Mouse (Mus musculus) hindbrain, embryonic 10.5 days (tissue): ENCODE data around the gene Acot3. TPM values are rescaled to one million over a fixed set of nuclear protein-coding genes. Genes with fewer than 3 reads are reported as not detected.
"Not testable (repeated sequence)": the region's sequence is repeated elsewhere in the genome, so short reads cannot be mapped to it uniquely, and the experiment has no call there.

ENCODE experiments used
- DNase-seq: peaks from one replicate; pipeline ENCODE4 v3.0.0-alpha.2; 2017; ENCODE audit warnings: low spot score
- H3K27ac ChIP-seq: fragments of 300-500 bp; sonication (generic); 2 replicates; pipeline ENCODE4 v1.5.1; 2016; ENCODE audit warnings: mild to moderate bottlenecking, moderate library complexity
- H3K27me3 ChIP-seq: fragments of 300-500 bp; sonication (generic); 2 replicates; pipeline ENCODE4 v1.6.1; 2016; ENCODE audit warnings: mild to moderate bottlenecking; ENCODE audit not compliant: poor library complexity, insufficient read depth, severe bottlenecking
- H3K36me3 ChIP-seq: fragments of 300-500 bp; sonication (generic); 2 replicates; pipeline ENCODE4 v1.6.1; 2016; ENCODE audit warnings: mild to moderate bottlenecking, moderate library complexity
- H3K4me1 ChIP-seq: fragments of 300-500 bp; sonication (generic); replicated peaks from 2 replicates; pipeline ENCODE4 v1.6.1; 2016; ENCODE audit warnings: mild to moderate bottlenecking
- H3K4me3 ChIP-seq: fragments of 300-500 bp; sonication (generic); 2 replicates; pipeline ENCODE4 v1.5.1; 2016; ENCODE audit warnings: mild to moderate bottlenecking, moderate library complexity
- H3K9me3 ChIP-seq: fragments of 300-500 bp; sonication (generic); 2 replicates; pipeline ENCODE4 v1.6.1; 2016; ENCODE audit warnings: mild to moderate bottlenecking, moderate library complexity
- WGBS: fragments of 180-500 bp; shearing (Covaris S2); methylation state at CpG from one replicate; pipeline ENCODE4 v1.1.7; 2016; 5-methylcytosine and 5-hydroxymethylcytosine counted together
- polyA plus RNA-seq: library from polyadenylated mRNA; unstranded; fragments of >200 nt; fragmentation: Nextera tagmentation; extraction: Ambion mirVana; gene quantifications from 2 replicates; pipeline ENCODE4 v1.2.1, GENCODE M21; 2016

Gene Acot3
- polyA plus RNA-seq, 1 experiment from 2014 or later = 0.25 TPM

DNA sequence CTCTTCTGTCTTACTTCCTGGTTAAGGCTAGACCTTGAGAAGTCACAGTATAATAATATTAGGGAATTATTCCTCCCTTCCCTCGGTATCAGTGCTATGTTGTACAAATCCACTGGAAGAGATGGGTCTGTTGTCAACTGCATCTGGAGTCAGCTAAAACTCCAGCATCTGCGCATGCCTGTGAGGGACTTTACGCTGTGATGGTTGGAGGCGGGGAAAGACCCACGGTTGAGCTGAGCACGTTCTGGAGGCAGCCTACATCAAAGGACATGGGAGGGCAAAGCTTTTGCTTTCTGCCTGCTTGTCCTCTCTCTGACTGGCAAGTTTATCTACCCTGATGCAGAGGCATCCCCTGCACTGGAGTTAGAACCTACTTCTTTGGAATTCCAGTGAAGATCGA, 26.1 kb upstream of the Acot3 start:
- 86% methylated on average over 7 of the region's 7 CpGs for WGBS
- no peak for DNase-seq
- Histone ChIP-seq H3K36me3 (no peaks in the 10 kb centered on the region), H3K4me3 (no peak overlapping the region), H3K4me1 (no peaks in the 10 kb centered on the region), H3K9me3 (no peaks in the 10 kb centered on the region), H3K27ac (no peak overlapping the region), H3K27me3 (no peaks in the 10 kb centered on the region)

GRCm38 (mm10) chr12:84028328-84028727, 23.6 kb upstream of the Acot3 start:
- WGBS = 47% methylated on average over 3 of the region's 3 CpGs
- H3K4me3 ChIP-seq, H3K4me1 ChIP-seq, H3K9me3 ChIP-seq, DNase-seq, H3K27me3 ChIP-seq, H3K27ac ChIP-seq, H3K36me3 ChIP-seq: not testable (repeated sequence)

DNA sequence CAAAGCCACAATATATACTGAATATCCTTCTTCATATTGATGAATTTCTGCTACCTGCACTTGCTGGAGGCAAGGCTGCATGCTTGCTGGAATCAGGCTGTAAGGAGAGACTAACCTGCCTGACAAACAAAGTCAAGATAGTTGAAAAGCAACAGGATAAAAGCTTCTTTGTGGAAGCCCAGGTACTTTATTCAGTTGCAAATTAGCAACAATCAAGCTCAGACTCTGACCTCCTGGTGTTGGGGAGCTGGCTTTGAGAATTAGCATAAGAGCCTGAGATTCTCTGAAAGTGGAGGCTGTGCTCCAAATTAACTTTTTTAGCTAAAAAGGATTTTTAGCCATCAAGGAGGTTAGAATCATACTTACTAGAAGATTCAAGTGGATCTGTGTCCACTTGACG, 22.9 kb upstream of the Acot3 start:
- not testable (repeated sequence) for H3K27ac ChIP-seq, H3K4me1 ChIP-seq, H3K9me3 ChIP-seq, H3K4me3 ChIP-seq, DNase-seq, H3K36me3 ChIP-seq, H3K27me3 ChIP-seq
- 87% methylated on average over 1 of the region's 1 CpGs for WGBS

DNA sequence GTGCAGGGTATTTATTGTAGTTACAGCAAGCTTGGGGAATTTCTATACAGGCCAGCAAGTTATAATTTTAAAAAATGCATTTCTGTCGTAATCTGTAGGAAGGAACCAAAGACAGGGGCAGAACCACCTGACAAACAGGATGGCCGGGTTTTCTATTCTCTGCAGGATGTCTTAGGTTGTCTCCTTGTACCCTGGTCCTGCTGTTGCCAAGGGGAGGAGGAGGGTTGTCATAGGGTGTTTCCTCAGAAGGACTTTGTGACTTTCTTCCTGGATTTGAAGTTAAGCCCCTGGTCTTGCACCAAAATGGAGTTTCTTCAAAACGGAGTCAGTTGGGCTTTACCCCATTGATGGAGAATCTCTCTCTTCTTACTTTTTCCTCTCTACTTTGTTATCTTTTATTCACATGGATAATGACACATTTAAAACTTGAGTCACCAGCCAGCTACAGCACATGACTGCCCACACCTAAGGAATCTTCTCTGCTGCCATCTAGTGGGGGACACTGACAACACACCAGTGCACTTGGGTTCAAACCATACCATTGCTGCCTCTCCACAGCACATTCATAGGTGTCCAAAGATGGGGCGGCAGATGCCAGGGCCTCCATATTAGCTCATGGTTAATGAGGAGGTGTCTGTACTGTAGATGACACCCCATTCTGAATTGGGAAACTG, 21.1 kb upstream of the Acot3 start:
- Histone ChIP-seq H3K4me3 (no peak overlapping the region), H3K36me3 (no peaks in the 10 kb centered on the region), H3K4me1 (no peaks in the 10 kb centered on the region), H3K27ac (no peak overlapping the region), H3K9me3 (no peaks in the 10 kb centered on the region), H3K27me3 (no peaks in the 10 kb centered on the region)
- peak; percentile 56 for DNase-seq
- 76% methylated on average over 4 of the region's 4 CpGs for WGBS

DNA sequence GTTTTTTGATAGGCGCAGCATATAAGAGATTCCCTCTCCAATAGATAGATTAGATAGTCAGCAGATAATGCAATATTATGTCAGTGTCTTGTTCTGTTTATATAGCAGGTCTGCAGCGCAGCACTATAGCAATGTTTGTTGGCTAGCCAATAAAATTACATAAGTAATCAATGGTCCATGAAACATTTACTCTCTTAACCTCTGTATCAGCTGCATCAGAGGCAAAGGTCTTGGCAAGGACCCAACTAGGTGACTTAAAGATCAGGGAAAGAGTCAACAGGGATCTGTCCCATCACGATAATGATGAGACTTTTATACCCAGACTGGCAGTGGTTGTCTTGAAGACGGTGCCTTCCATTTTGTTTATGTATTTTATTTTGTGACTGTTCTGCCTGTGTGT, 19.1 kb upstream of the Acot3 start:
- H3K27ac ChIP-seq = no peak overlapping the region
- no peaks in the 10 kb centered on the region for H3K9me3 ChIP-seq
- no peaks in the 10 kb centered on the region for H3K4me1 ChIP-seq
- H3K36me3 ChIP-seq = no peaks in the 10 kb centered on the region
- no peak for DNase-seq
- 93% methylated on average over 4 of the region's 4 CpGs for WGBS
- H3K27me3 ChIP-seq = peaks cover 10% of the 10 kb centered on the region
- H3K4me3 ChIP-seq = no peak overlapping the region

DNA sequence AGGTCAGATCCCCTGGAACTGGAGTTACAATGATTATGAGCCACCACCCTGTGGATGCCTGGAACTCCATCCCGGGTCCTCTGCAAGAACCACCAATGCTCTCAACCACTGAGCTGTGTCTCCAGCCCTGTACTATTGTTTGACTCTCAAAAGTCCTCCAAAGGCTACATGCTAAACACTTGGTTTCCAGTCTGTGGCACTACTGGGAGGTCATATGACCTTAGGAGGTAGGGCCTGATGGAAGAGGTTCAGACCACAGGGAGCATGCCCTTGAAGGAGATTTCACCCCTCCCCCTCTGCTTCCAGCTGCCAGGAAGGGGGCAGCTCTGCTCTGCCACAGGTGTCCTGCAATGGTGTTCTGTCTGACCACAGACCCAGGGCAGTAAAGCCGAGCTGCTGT, 18.6 kb upstream of the Acot3 start:
- H3K4me1 ChIP-seq, H3K27ac ChIP-seq, H3K36me3 ChIP-seq, H3K9me3 ChIP-seq, DNase-seq, H3K4me3 ChIP-seq: not testable (repeated sequence)
- peaks cover 10% of the 10 kb centered on the region for H3K27me3 ChIP-seq
- 85% methylated on average over 2 of the region's 2 CpGs for WGBS

DNA sequence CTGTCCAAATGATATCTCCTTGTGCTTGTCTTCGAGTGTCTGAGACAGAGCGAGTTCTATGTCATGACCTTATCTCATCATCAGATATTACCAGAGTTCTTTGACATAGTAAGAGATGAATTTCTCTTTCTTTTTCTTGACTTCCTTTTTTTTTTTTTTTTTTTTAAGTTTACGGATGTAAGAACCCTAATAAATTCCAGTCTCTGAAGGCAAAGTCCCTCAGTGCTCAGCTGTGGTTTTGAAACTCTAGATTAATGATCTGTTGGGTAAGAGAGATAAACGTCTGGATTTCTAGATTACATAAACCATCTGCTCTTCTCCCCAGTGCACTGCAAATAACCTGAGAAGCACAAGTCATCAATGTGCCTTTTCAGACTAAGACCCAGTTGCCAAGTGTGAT, 17.8 kb upstream of the Acot3 start:
- Histone ChIP-seq H3K4me1 (peaks cover 3% of the 10 kb centered on the region; the same call in 1 of the 2 replicates), H3K36me3 (no peaks in the 10 kb centered on the region), H3K27me3 (peaks cover 10% of the 10 kb centered on the region), H3K4me3 (no peak overlapping the region), H3K9me3 (no peaks in the 10 kb centered on the region), H3K27ac (no peak overlapping the region)
- 80% methylated on average over 4 of the region's 4 CpGs for WGBS
- no peak for DNase-seq

GRCm38 (mm10) chr12:84038241-84038640, 13.7 kb upstream of the Acot3 start, which contains the start of gene Acot4:
Acot4 (plus strand) TSS chr12:84038379.
- WGBS = 9% methylated on average over 32 of the region's 32 CpGs
- Histone ChIP-seq H3K27ac (peak within 1 kb of the TSS; percentile 73), H3K27me3 (peaks cover 10% of the 10 kb centered on the region), H3K9me3 (peaks cover 13% of the 10 kb centered on the region; the same call in 1 of the 2 replicates), H3K4me3 (peak within 1 kb of the TSS; percentile 53)
- H3K4me1 ChIP-seq, H3K36me3 ChIP-seq: not testable (repeated sequence)
- peak; percentile 42 for DNase-seq

DNA sequence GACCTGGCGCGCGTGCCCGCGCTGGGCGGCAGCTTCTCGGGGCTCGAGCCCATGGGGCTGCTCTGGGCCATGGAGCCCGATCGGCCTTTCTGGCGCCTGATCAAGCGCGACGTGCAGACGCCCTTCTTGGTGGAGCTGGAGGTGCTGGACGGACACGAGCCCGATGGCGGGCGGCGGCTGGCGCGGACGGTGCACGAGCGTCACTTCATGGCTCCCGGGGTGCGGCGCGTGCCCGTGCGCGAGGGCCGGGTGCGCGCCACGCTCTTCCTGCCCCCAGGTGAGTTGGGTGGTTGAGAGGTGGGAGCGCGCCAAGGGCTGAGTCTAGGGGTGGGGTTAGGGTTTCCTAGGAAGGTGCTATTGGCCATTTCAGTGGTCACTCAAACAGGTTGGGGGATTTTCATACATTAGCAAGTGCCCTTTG, 13.2 kb upstream of the Acot3 start, which contains the start of gene Gm49366:
Gene Gm49366 (plus strand): TSS at position 245 of the 421 bp plus-strand sequence.
- WGBS = 2% methylated on average over 39 of the region's 39 CpGs

DNA sequence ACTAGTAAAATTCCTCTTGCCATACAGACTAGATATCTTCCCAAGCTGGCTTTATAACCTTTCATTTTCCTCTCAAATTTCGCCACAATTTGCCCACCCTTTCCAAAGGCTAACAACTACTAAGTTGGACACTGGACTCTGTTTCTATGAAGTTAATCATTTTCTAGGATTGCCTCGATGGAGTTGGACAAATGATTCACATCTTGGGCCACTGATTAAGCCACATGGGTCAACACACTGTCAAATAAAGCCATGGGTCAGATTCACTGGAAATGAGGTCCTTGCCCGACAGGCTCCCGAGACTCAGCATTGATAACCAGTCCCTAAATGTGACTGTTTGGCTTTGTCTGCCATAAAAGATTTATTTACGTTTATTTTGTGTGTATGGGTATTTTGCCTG, 9.7 kb upstream of the Acot3 start:
- 93% methylated on average over 5 of the region's 5 CpGs for WGBS
- no peak overlapping the region for H3K4me3 ChIP-seq

More for the DNA sequence above, 13.2 kb upstream of the Acot3 start, which contains the start of gene Gm49366:
- not testable (repeated sequence) for H3K36me3 ChIP-seq, H3K4me1 ChIP-seq
- peak; percentile 25 for DNase-seq
- H3K27ac ChIP-seq = peak within 1 kb of the TSS; percentile 73
- H3K9me3 ChIP-seq = peaks cover 13% of the 10 kb centered on the region; the same call in 1 of the 2 replicates
- peaks cover 10% of the 10 kb centered on the region for H3K27me3 ChIP-seq
- H3K4me3 ChIP-seq = peak within 1 kb of the TSS; percentile 53

GRCm38 (mm10) chr12:84044045-84044444, 7.9 kb upstream of the Acot3 start:
- H3K27ac ChIP-seq = no peak overlapping the region
- H3K4me3 ChIP-seq = no peak overlapping the region
- no peak for DNase-seq
- WGBS = 72% methylated on average over 2 of the region's 2 CpGs
- H3K27me3 ChIP-seq = no peaks in the 10 kb centered on the region
- no peaks in the 10 kb centered on the region for H3K36me3 ChIP-seq
- H3K9me3 ChIP-seq = peaks cover 37% of the 10 kb centered on the region
- no peaks in the 10 kb centered on the region for H3K4me1 ChIP-seq

More for the DNA sequence above, 9.7 kb upstream of the Acot3 start:
- Histone ChIP-seq H3K27me3 (peaks cover 6% of the 10 kb centered on the region), H3K4me1 (peaks cover 3% of the 10 kb centered on the region; the same call in 1 of the 2 replicates), H3K36me3 (no peaks in the 10 kb centered on the region), H3K27ac (no peak overlapping the region), H3K9me3 (peaks cover 20% of the 10 kb centered on the region; the same call in 1 of the 2 replicates)
- no peak for DNase-seq

GRCm38 (mm10) chr12:84046906-84047305, 5.0 kb upstream of the Acot3 start:
- Histone ChIP-seq H3K27ac (no peak overlapping the region), H3K36me3 (no peaks in the 10 kb centered on the region), H3K4me3 (no peak overlapping the region), H3K27me3 (peaks cover 4% of the 10 kb centered on the region), H3K4me1 (no peaks in the 10 kb centered on the region), H3K9me3 (peaks cover 24% of the 10 kb centered on the region)
- WGBS = 93% methylated on average over 1 of the region's 1 CpGs
- no peak for DNase-seq

- not testable (repeated sequence) for H3K27ac ChIP-seq, H3K4me3 ChIP-seq, H3K36me3 ChIP-seq, H3K4me1 ChIP-seq, DNase-seq
- Histone ChIP-seq H3K27me3 (peaks cover 35% of the 10 kb centered on the region), H3K9me3 (peaks cover 24% of the 10 kb centered on the region)
- WGBS = 85% methylated on average over 5 of the region's 5 CpGs
These were observed 1.2 kb upstream of the Acot3 start for GRCm38 (mm10) chr12:84050744-84051143.
